Mouse (Mus musculus) cerebellum, adult 8-10 months (tissue): ENCODE measurements around the gene Ube2i.
A peak's percentile ranks its signal among the peaks of the same experiment; 100 is the strongest.
"Not testable (repeated sequence)": the region's sequence is repeated elsewhere in the genome, so short reads cannot be mapped to it uniquely, and the experiment has no call there.

Experiments
- DNase-seq: peaks from one replicate; pipeline ENCODE4 v3.0.0; 2022

Ube2i gene

GRCm38 (mm10) chr17:25252643-25253042, 21.8 kb downstream of the Ube2i start:
- DNase-seq, result no peak

GRCm38 (mm10) chr17:25250181-25250835, 24.1 kb downstream of the Ube2i start:
- DNase-seq, result no peak

DNA sequence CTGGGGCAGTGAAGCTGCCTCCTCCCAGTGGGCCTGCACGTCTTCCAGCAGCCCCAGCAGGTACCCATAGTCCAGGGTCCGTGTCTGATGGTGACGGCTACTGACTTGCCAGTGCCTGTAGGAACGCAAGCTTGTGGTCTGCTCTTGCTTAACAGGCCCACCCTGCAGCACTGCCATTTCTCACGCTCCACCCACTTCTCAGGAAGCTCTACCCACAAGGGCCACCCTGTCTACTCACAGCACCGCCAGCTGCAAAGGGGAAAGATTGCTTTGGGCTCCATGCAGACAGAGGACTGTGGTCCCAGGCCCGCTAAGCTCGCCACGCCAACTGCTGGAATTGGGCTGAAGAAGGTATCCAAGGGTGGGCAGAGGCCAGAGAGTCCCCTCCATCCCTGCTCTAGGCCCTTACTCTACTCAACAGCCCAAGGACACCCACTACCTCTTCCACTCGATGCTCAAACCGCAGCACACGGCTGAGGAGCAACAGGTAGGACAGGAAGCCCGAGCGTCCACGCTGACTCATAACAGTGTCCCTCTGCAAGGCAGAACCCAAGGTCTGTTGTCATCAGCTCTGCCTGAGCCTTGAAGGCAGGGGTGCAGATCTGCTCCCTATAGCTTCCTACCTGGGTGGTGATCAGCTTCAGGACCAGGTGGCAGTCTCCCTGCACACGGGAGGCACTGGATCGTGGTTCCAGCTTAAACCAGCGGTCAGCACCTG, 26.2 kb downstream of the Ube2i start:
- no peak for DNase-seq

DNA sequence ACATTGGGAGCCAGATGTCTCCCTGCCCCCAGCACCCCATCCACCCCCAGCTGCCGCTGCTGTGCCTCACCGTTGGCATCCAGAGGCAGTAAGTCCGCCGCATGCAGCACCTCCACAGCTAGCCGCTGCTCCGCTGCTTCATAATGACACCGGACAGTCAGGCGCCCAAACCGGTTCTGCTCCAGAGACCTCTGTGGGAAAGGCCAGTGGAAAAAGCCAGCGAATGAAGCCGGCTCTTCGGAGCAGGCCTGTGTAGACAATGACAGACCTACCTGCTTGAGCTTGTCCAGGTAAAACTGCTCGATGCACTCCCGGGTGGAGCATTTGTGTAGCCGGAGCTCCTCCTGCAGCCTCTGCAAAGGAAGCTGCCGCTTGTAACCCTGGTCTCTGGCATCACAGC, 30.2 kb downstream of the Ube2i start:
- no peak for DNase-seq

GRCm38 (mm10) chr17:25243131-25243780, 31.2 kb downstream of the Ube2i start:
- DNase-seq, result no peak

DNA sequence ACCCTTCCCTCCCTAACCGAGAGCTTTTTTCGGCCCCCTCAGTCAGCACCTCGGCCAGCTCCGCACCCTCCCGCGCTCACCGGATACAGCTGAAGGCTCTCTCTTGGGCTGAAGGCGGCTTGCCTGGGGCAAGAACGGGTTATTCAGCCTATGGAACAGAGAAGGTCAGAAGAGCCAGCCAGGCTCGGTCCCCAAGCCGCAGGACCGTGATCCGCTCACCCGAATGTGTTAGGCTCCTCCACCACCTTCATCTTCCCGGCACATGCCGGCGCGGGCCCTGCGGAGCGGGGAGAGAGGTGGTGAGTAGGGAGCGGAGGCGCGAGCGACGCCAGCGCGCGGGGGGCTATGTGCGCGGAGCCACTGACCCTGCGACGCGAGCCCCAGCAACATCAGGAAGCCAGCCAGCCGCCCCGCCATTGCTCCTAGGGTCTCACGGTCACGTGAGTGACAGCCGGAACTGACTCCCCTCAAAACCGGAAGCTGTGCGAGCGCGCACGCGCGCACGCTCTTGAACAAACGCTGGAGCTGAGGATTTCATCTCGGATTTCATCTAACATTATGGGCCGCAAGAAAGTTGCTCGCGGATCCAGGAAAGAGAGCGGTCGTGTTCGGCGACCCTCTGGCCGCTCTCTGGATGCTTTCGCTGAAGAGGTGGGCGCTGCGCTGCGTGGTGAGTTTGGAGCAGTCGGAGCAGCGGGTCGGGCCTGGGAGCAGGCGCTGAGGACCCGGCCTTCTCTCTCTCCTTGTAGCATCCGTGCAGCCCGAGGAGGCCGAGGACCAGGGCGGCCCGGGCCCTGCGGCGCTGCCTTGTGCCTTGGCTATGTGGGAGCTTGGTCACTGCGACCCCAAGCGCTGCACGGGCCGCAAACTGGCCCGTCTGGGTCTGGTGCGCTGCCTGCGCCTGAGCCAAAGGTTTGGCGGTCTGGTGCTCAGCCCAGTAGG, 34.5 kb downstream of the Ube2i start, which contains the start of the genes Gnptg and Tsr3:
Gnptg (minus strand) TSS at position 430 of the 942 bp plus-strand sequence.
Tsr3 (plus strand) TSS at position 476 of the 942 bp plus-strand sequence.
- DNase-seq, result peak; percentile 76

GRCm38 (mm10) chr17:25235635-25236034, 38.8 kb downstream of the Ube2i start:
- no peak for DNase-seq

- DNase-seq, result not testable (repeated sequence)
These were observed 42.8 kb downstream of the Ube2i start for GRCm38 (mm10) chr17:25231621-25232020.

DNA sequence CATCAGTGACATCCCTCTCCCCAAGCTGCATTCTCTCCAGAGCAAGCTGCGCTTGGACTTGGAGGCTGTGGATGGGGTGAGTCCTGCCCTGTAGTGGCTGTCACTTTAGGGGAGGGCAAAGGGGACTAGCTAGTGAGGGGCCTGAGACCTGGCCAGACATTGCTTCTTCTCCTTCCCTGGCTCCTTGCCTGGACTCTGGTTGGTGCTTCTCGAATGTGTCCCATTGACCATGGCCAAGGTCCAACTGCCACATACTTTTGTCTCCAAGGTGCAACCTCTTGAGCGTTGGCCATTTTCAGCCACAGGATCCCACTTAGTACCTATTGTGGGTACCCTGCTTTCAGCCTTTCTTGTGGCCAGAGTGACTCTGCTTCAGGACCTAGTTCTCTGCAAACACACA, 43.7 kb downstream of the Ube2i start:
- DNase-seq, result no peak

DNA sequence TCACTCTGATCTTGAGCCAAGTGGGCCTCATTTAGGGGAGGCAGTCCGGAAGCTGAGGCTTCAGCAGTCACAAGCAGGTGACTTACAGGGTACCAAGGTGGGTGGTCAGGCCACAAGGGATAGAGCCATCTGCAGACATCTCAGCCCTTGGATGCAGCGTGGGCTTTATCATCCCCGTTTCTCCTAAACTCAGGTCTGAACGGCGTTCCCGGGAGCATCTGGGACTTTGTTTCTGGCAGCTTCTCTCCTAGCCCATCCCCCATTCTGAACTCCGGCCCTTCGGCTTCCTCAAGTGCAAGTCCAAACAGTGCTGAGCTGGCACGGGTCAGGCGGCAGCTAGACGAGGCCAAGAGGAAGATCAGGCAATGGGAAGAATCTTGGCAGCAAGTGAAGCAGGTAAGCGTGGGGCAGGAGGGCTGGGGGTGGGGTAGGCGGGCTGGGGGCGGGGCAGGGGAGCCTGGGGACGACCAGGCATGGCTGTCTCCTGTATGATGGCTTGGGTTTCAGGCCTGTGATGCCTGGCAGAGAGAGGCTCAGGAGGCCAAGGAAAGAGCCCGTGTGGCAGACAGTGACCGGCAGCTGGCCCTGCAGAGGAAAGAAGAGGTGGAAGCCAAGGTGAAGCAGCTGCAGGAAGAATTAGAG, 44.3 kb downstream of the Ube2i start:
- not testable (repeated sequence) for DNase-seq

GRCm38 (mm10) chr17:25227991-25228390, 46.4 kb downstream of the Ube2i start:
- no peak for DNase-seq

DNA sequence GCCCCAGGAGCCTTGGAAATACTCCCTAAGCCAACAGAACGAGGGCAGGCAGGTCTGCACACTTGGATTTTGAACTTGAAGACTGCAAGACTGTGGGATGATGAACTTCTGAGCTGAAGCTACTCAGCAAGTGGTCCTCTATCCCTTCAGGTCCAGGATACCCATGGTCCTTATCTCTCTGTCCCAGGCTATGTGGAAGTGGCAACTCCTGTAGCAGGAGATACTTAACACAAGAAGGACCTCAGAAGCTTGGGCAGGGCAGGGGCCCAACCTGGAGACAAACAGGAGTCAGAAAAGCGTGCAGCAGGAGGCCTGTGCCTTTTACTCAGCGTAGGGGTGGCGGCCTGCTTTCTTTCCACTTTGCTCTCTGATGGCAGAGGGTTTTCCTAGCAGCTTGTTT, 48.8 kb downstream of the Ube2i start:
- DNase-seq, result no peak

DNA sequence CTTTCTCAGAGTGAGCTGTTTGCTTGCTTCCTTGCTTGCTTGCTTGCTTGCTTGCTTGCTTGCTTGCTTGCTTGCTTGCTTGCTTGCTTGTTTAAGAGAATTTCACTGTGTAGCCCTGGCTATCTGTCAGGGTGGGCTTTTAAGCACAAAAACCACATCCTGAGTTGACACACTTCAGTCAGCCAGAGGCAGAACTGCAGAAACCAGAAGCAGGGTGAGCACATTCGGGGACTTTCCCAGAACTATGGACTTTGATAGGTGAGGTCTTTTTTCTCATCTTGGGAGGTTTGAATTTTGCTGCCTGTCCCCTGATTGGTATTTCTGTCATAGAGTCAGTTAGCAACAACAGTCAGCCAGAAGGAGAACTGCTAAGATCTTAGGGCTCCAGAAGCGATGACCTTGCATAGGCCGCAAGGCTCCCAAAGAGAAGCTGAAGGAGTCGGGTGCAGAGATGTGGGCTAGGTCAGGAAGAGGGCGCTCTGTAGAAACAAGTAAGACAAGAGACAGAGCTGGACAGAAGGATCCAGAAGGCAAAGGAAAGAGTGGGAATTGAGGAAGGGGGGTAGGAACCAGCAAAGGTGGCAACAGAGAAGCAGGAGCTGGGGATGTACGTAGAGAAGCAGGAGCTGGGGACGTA, 49.7 kb downstream of the Ube2i start:
- no peak for DNase-seq

DNA sequence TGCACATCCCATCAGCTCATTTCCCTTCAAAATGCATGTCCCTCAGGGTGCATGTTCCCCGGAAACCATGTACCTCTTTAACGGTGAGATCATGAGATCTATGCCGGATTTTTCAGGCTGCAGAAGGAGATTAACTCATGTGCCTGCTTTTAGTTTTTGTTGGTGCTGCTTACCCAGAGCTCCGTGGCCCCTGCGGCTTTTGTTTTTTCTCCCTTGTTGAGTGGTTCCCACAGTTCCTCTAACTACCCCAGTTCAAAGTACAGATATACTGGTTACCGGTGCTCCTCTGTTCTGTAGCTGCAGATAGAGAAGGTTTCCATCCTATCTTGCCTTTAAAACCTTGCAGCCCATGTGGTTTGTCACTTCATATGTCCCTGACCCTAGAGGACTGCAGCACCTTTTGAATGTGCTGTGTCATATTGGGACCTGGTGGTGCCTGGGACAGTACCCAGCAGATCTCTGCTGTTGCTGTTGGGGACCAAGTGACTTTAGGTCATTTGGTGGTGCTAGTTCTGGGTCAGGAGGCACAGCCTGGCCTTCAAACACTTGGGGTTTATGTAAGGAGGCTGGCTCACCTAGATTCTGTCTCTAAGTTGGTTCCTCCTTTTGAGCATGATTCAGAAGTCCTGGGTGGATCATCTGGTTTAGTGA, 51.3 kb downstream of the Ube2i start:
- no peak for DNase-seq

DNA sequence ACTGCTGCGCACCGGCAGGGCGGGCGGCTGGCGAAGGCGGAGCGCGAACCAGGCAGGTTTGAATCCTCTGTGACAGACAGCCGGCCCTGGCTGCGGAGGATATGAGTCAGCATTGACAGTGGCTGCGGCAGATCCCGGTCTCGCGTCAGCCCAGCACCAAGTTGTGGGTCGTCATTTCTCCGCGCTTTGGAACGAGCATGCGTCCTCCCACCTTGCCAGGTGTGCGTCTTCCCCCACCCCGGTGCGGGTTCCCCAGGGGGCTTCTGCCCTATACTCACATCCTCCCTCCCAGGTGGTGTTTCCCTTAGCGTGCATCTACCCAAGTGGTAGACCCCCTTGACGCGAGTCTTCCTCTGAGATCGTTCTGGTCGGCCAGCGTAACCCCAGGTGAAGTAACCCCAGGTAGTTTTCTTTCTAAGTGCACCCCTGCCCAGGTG, 51.9 kb downstream of the Ube2i start:
- peak; percentile 54 for DNase-seq

DNA sequence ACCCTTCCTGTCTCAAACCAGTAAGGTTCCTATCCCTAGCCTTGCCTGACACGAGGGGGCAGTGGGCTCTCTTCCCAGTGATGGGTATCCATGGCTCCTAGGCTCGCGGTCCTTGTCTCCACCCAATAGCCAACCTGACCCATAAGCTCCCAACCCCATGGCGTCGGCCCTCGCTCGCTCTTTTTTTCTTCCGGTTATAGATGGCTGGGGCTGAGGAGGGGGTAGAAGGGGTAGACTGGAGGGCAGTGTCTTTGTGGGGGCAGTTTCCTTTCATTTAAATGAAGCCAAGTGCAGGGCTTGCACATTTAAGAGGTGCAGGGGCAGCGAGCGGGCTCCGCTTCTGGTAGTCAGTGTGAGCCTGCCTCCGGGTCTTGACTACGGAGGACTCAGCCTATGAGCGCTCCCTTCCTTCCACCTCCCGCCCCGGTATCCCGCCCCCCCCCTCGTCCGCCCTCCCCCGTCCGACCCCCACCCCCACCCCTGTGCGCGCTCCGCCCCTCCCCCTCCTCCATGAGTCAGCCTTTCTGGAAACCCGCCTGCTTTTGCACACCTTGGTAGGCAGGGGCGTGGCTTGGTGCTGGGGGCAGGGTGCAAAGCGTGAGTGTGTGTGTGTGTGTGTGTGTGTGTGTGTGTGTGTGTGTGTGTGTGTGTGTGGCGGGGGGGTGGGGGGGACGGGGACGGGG, 52.5 kb downstream of the Ube2i start:
- peak; percentile 76 for DNase-seq

DNA sequence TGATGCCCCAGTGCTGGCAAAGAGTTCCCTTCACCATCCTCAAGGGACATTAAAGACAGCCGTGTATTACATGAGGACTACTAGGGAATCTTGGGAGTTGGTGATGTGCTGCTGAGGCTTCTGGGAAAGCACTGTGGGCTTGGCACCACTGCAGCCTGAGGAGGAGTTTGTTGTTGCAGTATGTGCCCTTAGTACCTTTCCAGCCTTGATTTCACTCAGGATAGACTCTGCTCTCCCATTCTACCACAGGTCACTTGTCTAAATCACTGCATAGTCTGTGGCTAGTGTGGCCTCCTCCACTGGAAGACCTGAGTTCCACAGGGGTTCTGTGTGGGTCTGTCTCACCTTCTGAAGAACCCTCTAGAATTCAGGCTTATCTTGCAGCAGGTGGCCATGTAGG, 53.7 kb downstream of the Ube2i start:
- DNase-seq, result no peak

GRCm38 (mm10) chr17:25219492-25220295, 54.7 kb downstream of the Ube2i start:
- no peak for DNase-seq

GRCm38 (mm10) chr17:25218967-25219366, 55.5 kb downstream of the Ube2i start:
- DNase-seq, result no peak

GRCm38 (mm10) chr17:25215431-25215830, 59.0 kb downstream of the Ube2i start:
- no peak for DNase-seq
